Mouse (Mus musculus): ENCODE measurements around the gene Atp6v1d.

Atp6v1d gene

GRCm38 (mm10) chr12:78861496-78862253 lies at the start of gene Atp6v1d, which contains the start of gene Eif2s1:
Gene Atp6v1d (minus strand): TSS chr12:78861638.
Gene Eif2s1 (plus strand): TSS chr12:78861819.
- peak; percentile 96 for ATAC-seq (ENCODE audit: insufficient number of reproducible peaks, low FRiP score, low TSS enrichment)

- no peak for ATAC-seq (ENCODE audit: insufficient number of reproducible peaks, low FRiP score, low TSS enrichment)
Observed at GRCm38 (mm10) chr12:78910684-78911461, 49.4 kb upstream of the Atp6v1d start.

GRCm38 (mm10) chr12:78908081-78908605 lies 46.7 kb upstream of the Atp6v1d start:
- no peak for ATAC-seq (ENCODE audit: insufficient number of reproducible peaks, low FRiP score, low TSS enrichment)

- peak; percentile 75 for ATAC-seq (ENCODE audit: insufficient number of reproducible peaks, low FRiP score, low TSS enrichment)
Observed at GRCm38 (mm10) chr12:78906707-78907162, 45.3 kb upstream of the Atp6v1d start, which contains the start of gene Plek2. Gene Plek2 (minus strand): TSS chr12:78906964.

- no peak for ATAC-seq (ENCODE audit: insufficient number of reproducible peaks, low FRiP score, low TSS enrichment)
Observed at GRCm38 (mm10) chr12:78904499-78904898, 43.1 kb upstream of the Atp6v1d start.

GRCm38 (mm10) chr12:78903313-78903712 lies 41.9 kb upstream of the Atp6v1d start:
- no peak for ATAC-seq (ENCODE audit: insufficient number of reproducible peaks, low FRiP score, low TSS enrichment)

- no peak for ATAC-seq (ENCODE audit: insufficient number of reproducible peaks, low FRiP score, low TSS enrichment)
Observed at GRCm38 (mm10) chr12:78901467-78901866, 40.0 kb upstream of the Atp6v1d start.

GRCm38 (mm10) chr12:78897861-78898260 lies 36.4 kb upstream of the Atp6v1d start:
- no peak for ATAC-seq (ENCODE audit: insufficient number of reproducible peaks, low FRiP score, low TSS enrichment)

- no peak for ATAC-seq (ENCODE audit: insufficient number of reproducible peaks, low FRiP score, low TSS enrichment)
Observed at GRCm38 (mm10) chr12:78891149-78891548, 29.7 kb upstream of the Atp6v1d start.

GRCm38 (mm10) chr12:78890062-78890461 lies 28.6 kb upstream of the Atp6v1d start:
- no peak for ATAC-seq (ENCODE audit: insufficient number of reproducible peaks, low FRiP score, low TSS enrichment)

- ATAC-seq (ENCODE audit: insufficient number of reproducible peaks, low FRiP score, low TSS enrichment), result no peak
Observed at GRCm38 (mm10) chr12:78874581-78874980, 13.1 kb upstream of the Atp6v1d start.

- no peak for ATAC-seq (ENCODE audit: insufficient number of reproducible peaks, low FRiP score, low TSS enrichment)
Observed at GRCm38 (mm10) chr12:78868115-78868514, 6.7 kb upstream of the Atp6v1d start.

- ATAC-seq (ENCODE audit: insufficient number of reproducible peaks, low FRiP score, low TSS enrichment), result no peak
Observed at GRCm38 (mm10) chr12:78865434-78865833, 4.0 kb upstream of the Atp6v1d start.

GRCm38 (mm10) chr12:78862254-78862730 lies 854 bp upstream of the Atp6v1d start:
- no peak for ATAC-seq (ENCODE audit: insufficient number of reproducible peaks, low FRiP score, low TSS enrichment)

- peak; percentile 27; the same call in 1 of the 2 replicates for ATAC-seq (ENCODE audit: insufficient number of reproducible peaks, low FRiP score, low TSS enrichment)
Observed at GRCm38 (mm10) chr12:78860921-78861495, 430 bp downstream of the Atp6v1d start.

GRCm38 (mm10) chr12:78848246-78848645 lies 13.2 kb downstream of the Atp6v1d start:
- no peak for ATAC-seq (ENCODE audit: insufficient number of reproducible peaks, low FRiP score, low TSS enrichment)

- no peak for ATAC-seq (ENCODE audit: insufficient number of reproducible peaks, low FRiP score, low TSS enrichment)
Observed at GRCm38 (mm10) chr12:78842429-78842828, 19.0 kb downstream of the Atp6v1d start.

- no peak for ATAC-seq (ENCODE audit: insufficient number of reproducible peaks, low FRiP score, low TSS enrichment)
Observed at GRCm38 (mm10) chr12:78839906-78840305, 21.5 kb downstream of the Atp6v1d start.

GRCm38 (mm10) chr12:78834496-78834895 lies 26.9 kb downstream of the Atp6v1d start:
- no peak for ATAC-seq (ENCODE audit: insufficient number of reproducible peaks, low FRiP score, low TSS enrichment)

GRCm38 (mm10) chr12:78814437-78814836 lies 47.0 kb downstream of the Atp6v1d start:
- no peak for ATAC-seq (ENCODE audit: insufficient number of reproducible peaks, low FRiP score, low TSS enrichment)

All from cerebellum, adult (tissue).